Mouse (Mus musculus) thymus, adult 2 months (tissue): ENCODE results near the gene Itga1.

ENCODE experiments used
- CTCF ChIP-seq: fragments of 200-500 bp; IDR thresholded peaks from 2 replicates; pipeline ENCODE4 v1.5.1; 2012; ENCODE audit warnings: mild to moderate bottlenecking, control low read depth, low read length, moderate library complexity, borderline replicate concordance; ENCODE audit not compliant: control insufficient read depth, poor library complexity, insufficient read depth; ENCODE audit errors: extremely low read depth
- POLR2A ChIP-seq: fragments of 200-500 bp; IDR thresholded peaks from 2 replicates; pipeline ENCODE4 v1.6.1; 2012; ENCODE audit warnings: mild to moderate bottlenecking, low read length, control low read depth, moderate library complexity; ENCODE audit not compliant: control insufficient read depth, poor library complexity, insufficient read depth; ENCODE audit errors: extremely low read depth

DNA sequence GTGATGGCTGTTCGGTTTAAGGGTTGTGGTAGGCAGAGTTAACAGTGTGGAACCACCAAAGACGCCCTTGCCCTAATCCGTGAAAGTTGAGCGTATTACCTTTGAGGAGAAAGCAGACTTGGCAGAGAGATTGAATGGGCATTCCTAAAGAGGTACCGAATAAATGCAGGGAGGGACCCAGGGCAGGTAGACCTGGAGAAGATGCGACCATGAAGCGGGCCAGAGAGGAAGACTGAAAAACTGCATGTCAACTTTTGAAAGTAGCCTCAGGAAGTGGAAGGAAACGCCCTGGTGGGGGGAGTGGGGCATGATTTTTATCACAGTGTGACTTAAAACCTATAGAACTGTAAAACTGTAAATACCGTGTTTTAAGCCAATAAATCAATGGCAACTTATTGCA lies 2.4 kb downstream of the Itga1 start:
- TF ChIP-seq POLR2A (no peak), CTCF (no peak)
